Mouse (Mus musculus): ENCODE data around the gene Gm13199. TPM values are rescaled to one million over a fixed set of nuclear protein-coding genes. Genes with fewer than 3 reads are reported as not detected.

Gene Gm13199
- polyA plus RNA-seq, 1 experiment: not detected

DNA sequence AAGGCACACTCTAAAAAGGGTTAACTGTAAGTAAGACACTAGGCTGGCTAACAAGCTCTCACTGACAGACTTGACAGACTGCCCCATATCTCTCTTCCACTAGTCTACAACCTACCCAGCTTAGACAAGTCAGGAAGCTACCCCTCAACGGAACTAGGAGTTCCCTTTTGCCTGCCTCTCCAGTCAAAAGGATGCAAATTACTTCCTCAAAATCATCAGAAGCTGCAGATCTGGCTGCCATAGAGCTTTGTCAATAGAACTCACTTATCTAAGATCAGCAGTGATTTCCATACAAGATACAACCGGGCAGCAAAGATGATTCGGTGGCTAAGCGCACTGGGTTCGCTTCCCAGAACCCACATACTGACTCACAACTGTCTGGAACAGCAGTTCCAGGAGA is 38.0 kb downstream of the Gm13199 start:
- Histone ChIP-seq H3K4me3 (replicated peaks) (peak overlapping the region; percentile 53), H3K27me3 (replicated peaks) (no peaks in the 10 kb centered on the region), H3K4me1 (peaks cover 19% of the 10 kb centered on the region), H3K36me3 (replicated peaks; ENCODE audit: low read length) (peaks cover 69% of the 10 kb centered on the region), H3K9me3 (no peaks in the 10 kb centered on the region)
- no peak for TF ChIP-seq GATA1 (IDR thresholded peaks at IDR 0.05; ENCODE audit: borderline replicate concordance, low read length)
- TF ChIP-seq FLI1 (IDR thresholded peaks at IDR 0.05; ENCODE audit: low read length): no peak

GRCm38 (mm10) chr2:5824213-5824612 is 38.5 kb downstream of the Gm13199 start:
- Histone ChIP-seq H3K4me3 (replicated peaks) (no peak overlapping the region), H3K4me1 (peaks cover 19% of the 10 kb centered on the region), H3K36me3 (replicated peaks; ENCODE audit: low read length) (peaks cover 72% of the 10 kb centered on the region), H3K27me3 (replicated peaks) (no peaks in the 10 kb centered on the region), H3K9me3 (no peaks in the 10 kb centered on the region)
- TF ChIP-seq GATA1 (IDR thresholded peaks at IDR 0.05; ENCODE audit: borderline replicate concordance, low read length) (no peak), FLI1 (IDR thresholded peaks at IDR 0.05; ENCODE audit: low read length) (no peak)

GRCm38 (mm10) chr2:5822449-5822848 is 40.3 kb downstream of the Gm13199 start:
- Histone ChIP-seq H3K27me3 (replicated peaks) (no peaks in the 10 kb centered on the region), H3K36me3 (replicated peaks; ENCODE audit: low read length) (peaks cover 76% of the 10 kb centered on the region), H3K4me1 (peaks cover 23% of the 10 kb centered on the region), H3K4me3 (replicated peaks) (no peak overlapping the region), H3K9me3 (no peaks in the 10 kb centered on the region)
- TF ChIP-seq GATA1 (IDR thresholded peaks at IDR 0.05; ENCODE audit: borderline replicate concordance, low read length) (no peak), FLI1 (IDR thresholded peaks at IDR 0.05; ENCODE audit: low read length) (no peak)

- Histone ChIP-seq H3K4me3 (replicated peaks) (no peak overlapping the region), H3K9me3 (no peaks in the 10 kb centered on the region), H3K27me3 (replicated peaks) (no peaks in the 10 kb centered on the region), H3K36me3 (replicated peaks; ENCODE audit: low read length) (peaks cover 78% of the 10 kb centered on the region), H3K4me1 (peaks cover 28% of the 10 kb centered on the region)
- TF ChIP-seq GATA1 (IDR thresholded peaks at IDR 0.05; ENCODE audit: borderline replicate concordance, low read length): no peak
These were observed 41.5 kb downstream of the Gm13199 start for GRCm38 (mm10) chr2:5821264-5821663.

Other genes starting within 250 kb of the Gm13199 start
- gene Camk1d, start 148.4 kb downstream of the Gm13199 start, polyA plus RNA-seq (2012; ENCODE audit: insufficient read depth, low replicate concordance): 0.28 TPM in 1 of 2 replicates, not detected in the other
- gene Nudt5, start 17.9 kb downstream of the Gm13199 start, polyA plus RNA-seq (2012; ENCODE audit: insufficient read depth, low replicate concordance): 1.5 and 16.9 TPM in 2 replicates
- gene Cdc123, start 17.8 kb downstream of the Gm13199 start, polyA plus RNA-seq (2012; ENCODE audit: insufficient read depth, low replicate concordance): 25.9 and 129 TPM in 2 replicates
- gene Sec61a2, start 32.5 kb upstream of the Gm13199 start, polyA plus RNA-seq (2012; ENCODE audit: insufficient read depth, low replicate concordance): 0.56 TPM in 1 of 2 replicates, not detected in the other
- gene Dhtkd1, start 79.9 kb upstream of the Gm13199 start, polyA plus RNA-seq (2012; ENCODE audit: insufficient read depth, low replicate concordance): not detected in 2 replicates
- gene Upf2, start 88.5 kb upstream of the Gm13199 start, polyA plus RNA-seq (2012; ENCODE audit: insufficient read depth, low replicate concordance): 1.6 and 2.7 TPM in 2 replicates

Data from megakaryocyte, embryonic 14.5 days (primary cell).